Mouse (Mus musculus): ENCODE measurements at regions not wholly inside any gene's neighbourhood (a gene's known extent, or its start where the extent isn't known, plus 50 kb on each side); places are given as distances from the start of the nearest gene placed in this dataset.

DNA sequence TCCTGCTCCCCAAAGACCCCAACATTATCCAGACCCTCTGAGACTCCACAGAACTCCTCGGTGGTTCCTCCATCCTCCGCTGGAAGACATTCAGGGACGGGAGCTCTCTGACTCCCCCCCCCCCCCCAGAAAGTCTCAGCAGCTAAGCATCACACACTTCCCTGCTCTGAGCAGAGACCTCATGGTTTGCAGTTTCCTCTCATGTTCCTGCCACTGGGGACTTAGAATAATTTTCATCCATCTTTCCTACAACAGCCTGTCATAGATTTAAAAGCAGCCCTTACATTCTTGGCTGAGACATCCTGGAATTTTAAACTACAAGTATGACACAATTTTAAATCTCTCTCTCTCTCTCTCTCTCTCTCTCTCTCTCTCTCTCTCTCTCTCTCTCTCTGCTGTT is 69.2 kb downstream of the Gpr65 start:
- ATAC-seq (replicated peaks in 1 of 2; ENCODE audit: insufficient read depth in 1 of 2, low FRiP score in 2 of 2, low TSS enrichment in 1 of 2, low read depth in 1 of 2, poor library complexity in 2 of 2, severe bottlenecking in 2 of 2): no peak

DNA sequence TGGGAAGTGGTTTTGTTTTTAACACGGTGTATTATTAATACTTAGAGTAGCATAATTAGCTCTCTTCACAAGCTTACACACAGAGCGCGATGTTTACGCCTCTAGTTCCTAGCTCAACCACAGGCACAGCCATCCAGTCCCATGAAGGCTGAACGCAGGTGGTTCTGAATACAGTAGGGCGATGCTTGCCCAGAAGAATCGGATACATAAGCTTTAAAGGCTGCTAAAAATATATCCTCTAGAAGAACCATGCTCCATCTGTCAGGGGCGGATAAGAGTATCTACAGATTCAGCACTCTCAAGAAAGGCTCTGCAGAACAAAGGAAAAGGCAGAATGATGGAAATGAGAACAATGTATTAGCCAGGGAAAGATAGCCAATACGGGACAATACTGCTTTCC is 71.1 kb downstream of the Gpr65 start:
- ATAC-seq (replicated peaks in 1 of 2; ENCODE audit: insufficient read depth in 1 of 2, low FRiP score in 2 of 2, low TSS enrichment in 1 of 2, low read depth in 1 of 2, poor library complexity in 2 of 2, severe bottlenecking in 2 of 2): no peak

DNA sequence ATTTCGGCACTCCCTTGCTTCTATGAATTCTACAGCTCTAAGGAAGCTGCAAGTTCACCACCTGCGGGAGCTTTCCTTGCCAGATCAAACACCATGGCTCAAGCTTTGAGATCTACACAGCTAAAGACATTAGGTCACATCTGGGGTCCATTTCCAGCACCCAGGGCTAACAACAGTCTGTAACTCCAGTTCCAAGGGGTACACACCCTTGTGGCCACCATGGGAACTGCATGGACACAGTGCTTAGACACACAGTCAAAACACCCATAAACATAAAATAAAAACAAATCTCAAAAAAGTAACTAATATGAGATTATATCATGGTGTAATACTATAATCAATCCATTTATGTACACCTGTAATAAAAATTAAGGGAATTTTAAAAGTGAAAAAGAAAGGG is 73.7 kb downstream of the Gpr65 start:
- ATAC-seq (replicated peaks in 1 of 2; ENCODE audit: insufficient read depth in 1 of 2, low FRiP score in 2 of 2, low TSS enrichment in 1 of 2, low read depth in 1 of 2, poor library complexity in 2 of 2, severe bottlenecking in 2 of 2): peak; percentile 59 to 70; a peak in 3 of 4 replicates

DNA sequence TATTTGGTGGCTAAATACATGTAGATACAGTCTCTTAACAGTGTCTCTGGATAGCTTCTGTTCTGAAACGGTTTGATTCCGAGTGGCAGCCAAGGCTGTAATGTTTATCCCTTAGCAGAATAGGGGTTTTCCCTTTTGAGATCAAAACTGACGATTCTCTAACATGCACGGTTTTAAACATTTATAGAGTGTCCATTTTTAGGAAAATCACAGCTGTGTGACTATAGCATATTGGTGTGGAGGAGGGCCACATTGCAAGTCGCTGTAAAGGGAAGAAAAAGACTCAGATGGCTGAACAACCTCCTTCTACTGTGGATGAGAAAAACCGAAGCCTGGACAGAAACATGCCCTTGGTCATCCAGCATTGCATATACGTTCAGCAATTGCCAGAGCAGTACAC is 75.2 kb downstream of the Gpr65 start:
- ATAC-seq (replicated peaks in 1 of 2; ENCODE audit: insufficient read depth in 1 of 2, low FRiP score in 2 of 2, low TSS enrichment in 1 of 2, low read depth in 1 of 2, poor library complexity in 2 of 2, severe bottlenecking in 2 of 2): no peak

DNA sequence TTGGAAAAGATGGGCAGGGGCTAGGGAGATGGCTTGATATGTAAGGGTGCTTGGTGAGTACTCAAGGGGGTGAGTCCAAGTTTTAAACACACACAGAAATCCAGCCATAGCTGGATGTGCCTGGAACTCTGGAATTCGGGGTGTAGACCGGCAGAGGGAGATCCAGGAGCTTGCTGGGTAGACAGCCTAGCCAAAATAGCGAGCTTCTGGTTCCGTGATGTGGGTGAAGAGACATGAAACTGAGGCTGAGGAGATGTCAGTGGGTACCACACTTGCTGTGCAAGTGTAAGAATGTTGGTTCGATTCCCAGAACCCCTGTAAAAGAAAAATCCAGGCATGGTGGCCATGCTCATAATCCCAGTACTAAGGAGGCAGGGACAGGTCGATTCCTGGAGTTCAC is 78.6 kb downstream of the Gpr65 start:
- ATAC-seq (replicated peaks in 1 of 2; ENCODE audit: insufficient read depth in 1 of 2, low FRiP score in 2 of 2, low TSS enrichment in 1 of 2, low read depth in 1 of 2, poor library complexity in 2 of 2, severe bottlenecking in 2 of 2): no peak

DNA sequence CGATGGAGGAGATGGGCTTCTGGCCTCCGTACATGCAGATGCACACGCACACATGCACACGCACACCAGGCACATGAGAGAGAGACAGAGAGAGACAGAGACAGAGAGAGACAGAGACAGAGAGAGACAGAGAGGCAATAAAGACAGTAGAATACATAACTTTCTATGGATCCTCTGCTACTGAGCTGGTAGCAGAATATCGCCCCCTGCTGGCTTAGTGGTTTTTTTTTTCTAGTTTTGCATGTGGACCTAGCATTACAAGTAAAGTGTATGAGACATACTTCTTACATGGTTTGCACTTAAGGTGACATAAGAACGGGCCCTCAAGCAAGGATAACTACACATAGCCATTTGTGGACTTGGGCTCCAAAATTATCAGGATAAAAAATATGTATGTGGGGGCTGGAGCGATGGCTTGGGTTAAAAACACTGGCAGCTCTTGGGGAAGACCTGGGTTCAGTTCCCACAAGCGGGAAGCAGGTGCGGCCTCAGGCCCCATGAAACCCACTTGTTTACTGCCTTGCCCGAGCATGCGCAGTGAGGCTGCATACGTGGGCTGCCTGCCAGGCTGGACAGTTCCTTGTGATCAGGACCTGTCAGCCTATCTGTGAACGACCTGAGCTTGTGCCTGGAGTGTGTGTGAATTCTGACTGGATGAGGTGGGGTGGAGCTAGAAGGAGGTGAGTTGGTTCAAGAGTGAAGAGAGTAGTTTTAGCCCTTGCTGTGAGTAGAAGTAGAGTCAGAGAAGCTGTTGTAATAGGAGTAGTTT is 79.3 kb downstream of the Gpr65 start:
- peak; percentile 51 to 53; a peak in 1 of 4 replicates for ATAC-seq (replicated peaks in 1 of 2; ENCODE audit: insufficient read depth in 1 of 2, low FRiP score in 2 of 2, low TSS enrichment in 1 of 2, low read depth in 1 of 2, poor library complexity in 2 of 2, severe bottlenecking in 2 of 2)

DNA sequence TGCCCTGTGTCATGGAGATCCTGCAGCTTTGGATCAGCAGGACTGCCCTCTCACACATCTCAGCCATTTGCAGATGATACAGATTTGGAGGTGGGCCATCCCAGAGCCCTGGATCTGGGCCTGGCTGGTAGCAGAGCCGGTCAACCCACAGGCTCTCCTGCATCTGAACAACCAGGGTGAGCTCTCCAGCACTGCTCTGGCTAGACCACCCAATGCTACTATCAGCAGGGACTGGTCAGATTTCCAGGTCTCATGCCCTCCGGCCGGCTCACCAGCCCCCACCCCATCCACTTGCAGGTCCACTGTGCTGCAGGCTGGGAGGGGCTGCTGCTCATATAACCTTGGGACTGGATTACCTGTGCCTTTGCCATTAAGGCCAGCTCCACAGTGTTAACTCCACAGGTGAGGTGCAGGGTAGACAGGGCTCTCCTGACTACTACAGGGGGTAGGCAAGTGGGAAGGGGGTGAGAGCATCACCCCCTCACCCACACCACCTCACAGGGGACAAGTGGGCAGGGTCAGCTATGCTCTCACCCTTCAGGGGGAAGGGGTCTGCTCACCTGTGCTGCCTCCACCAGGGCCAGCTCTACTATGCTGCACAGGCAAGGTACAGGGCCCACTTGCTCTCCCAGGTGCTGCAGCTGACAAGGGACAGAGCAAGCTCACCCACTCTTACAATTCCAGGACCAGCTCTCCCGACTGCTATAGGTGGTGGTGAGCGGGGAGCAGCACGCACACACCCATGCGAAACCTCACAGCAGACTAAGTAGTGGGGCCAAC is 81.6 kb downstream of the Gpr65 start:
- ATAC-seq (replicated peaks in 1 of 2; ENCODE audit: insufficient read depth in 1 of 2, low FRiP score in 2 of 2, low TSS enrichment in 1 of 2, low read depth in 1 of 2, poor library complexity in 2 of 2, severe bottlenecking in 2 of 2): no peak

DNA sequence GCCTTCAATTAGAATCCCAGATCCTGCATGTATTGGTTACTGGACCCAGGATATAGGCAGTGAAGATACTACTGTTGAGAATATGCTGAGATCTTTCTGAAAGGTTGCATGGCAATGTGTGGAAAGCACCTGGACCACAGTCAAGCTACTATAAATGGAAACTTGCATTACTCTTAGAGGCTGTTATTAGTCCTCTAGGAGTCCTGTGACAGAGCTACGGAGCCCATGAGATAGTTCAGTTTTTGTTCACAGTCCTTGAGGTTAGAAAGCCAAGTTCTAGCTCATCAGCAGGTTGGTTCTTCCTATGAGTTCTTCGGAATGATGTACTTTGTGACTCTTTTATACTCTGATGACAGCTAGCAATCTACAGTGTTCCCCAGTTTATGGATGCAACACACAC is 84.0 kb downstream of the Gpr65 start:
- no peak for ATAC-seq (replicated peaks in 1 of 2; ENCODE audit: insufficient read depth in 1 of 2, low FRiP score in 2 of 2, low TSS enrichment in 1 of 2, low read depth in 1 of 2, poor library complexity in 2 of 2, severe bottlenecking in 2 of 2)

DNA sequence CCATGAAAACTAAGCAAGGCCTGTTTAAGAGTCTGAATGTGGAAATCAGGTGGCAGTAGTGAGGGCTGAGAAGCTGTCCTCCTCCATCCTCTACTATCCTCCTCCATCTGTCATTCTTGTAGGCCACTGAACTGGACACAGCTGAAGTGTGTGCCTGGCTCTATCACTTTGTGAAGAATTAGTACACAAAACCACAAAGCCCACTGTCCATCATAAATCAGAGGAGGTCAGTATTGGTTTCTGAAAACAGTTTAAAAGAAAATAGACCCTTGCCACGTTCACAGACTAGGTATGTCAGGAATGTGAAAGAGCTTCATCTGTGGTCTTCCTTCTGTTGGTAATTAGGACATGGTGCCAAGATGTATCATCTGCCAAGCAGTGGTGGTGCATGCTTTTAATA is 86.1 kb downstream of the Gpr65 start:
- no peak for ATAC-seq (replicated peaks in 1 of 2; ENCODE audit: insufficient read depth in 1 of 2, low FRiP score in 2 of 2, low TSS enrichment in 1 of 2, low read depth in 1 of 2, poor library complexity in 2 of 2, severe bottlenecking in 2 of 2)

DNA sequence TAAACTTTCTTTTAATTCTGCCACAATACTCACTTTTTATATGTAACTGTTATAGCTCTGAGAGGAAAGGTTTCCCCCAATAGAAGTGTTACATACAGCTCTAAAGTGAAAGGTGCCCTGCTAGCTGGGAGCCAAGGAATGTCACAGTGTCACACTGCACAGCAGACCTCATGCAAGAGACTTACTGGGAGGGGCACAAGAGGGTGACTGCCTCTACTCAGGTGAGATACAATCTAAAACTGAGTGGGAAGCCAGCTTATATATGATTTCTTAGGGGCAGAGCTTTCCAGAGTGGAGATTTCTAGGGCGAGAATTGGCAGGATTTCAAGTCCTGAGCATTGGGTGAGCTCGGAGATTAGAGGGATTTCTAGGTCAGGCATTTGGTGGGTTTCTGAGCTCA is 99.1 kb downstream of the Gpr65 start:
- no peak for ATAC-seq (replicated peaks in 1 of 2; ENCODE audit: insufficient read depth in 1 of 2, low FRiP score in 2 of 2, low TSS enrichment in 1 of 2, low read depth in 1 of 2, poor library complexity in 2 of 2, severe bottlenecking in 2 of 2)

DNA sequence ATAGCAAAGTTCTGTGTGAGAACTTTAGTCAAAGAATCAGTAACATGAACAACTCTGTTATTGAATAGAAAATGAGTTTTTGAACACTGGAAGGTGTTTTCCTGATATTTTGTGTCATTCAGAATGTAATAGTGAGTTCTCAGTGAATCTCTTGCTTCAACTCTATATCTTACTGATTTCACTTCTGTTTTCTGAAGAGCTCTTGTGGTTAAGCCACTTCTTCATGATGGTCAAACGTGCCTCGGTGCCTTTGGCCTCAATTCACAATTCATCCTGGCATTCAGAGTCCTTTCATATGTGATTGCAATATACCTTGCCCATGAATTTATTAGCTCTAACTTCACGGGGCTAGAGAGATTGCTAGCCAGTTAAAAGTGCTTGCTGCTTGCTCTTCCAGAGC is 102.3 kb downstream of the Gpr65 start:
- ATAC-seq (replicated peaks in 1 of 2; ENCODE audit: insufficient read depth in 1 of 2, low FRiP score in 2 of 2, low TSS enrichment in 1 of 2, low read depth in 1 of 2, poor library complexity in 2 of 2, severe bottlenecking in 2 of 2): peak in 1 of 2 experiments; percentile 59; a peak in 1 of 4 replicates

DNA sequence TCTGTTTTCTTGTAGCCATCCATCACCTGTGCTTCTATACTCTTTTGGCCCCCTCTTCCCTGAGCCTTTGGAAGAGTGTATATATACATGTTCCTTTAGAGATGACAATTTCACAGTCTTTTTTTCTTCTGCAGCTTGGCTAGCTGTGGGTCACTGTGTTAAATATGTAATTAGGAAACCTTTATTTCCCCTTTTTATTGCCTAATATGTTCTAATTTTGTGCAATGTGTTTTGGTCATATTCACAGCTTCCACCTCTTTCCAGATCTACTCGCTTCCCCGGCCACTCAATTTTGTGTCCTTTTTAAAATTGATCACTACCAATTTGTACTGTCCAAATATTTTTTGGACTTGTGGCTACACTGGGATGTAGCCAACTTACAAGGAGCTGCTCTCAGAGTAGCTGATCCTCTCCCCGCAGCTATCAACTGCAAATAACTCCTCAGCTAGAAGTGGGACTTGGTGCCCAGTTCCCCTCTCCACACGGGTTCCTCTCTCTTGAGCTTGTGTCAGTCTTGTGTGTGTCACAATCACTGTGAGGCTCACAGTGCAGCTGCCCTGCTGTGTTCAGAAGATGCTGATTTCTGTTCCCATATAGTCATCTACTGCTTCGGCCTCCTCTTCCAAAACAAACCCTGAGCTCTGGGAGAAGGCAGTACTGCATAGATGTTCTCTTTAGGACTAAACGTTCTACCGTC is 106.9 kb downstream of the Gpr65 start:
- peak in 1 of 2 experiments; percentile 82; a peak in 2 of 4 replicates for ATAC-seq (replicated peaks in 1 of 2; ENCODE audit: insufficient read depth in 1 of 2, low FRiP score in 2 of 2, low TSS enrichment in 1 of 2, low read depth in 1 of 2, poor library complexity in 2 of 2, severe bottlenecking in 2 of 2)
